Mouse (Mus musculus) heart, postnatal 36 days (tissue): ENCODE measurements around the gene Cpvl. TPM values are rescaled to one million over a fixed set of nuclear protein-coding genes. Genes with fewer than 3 reads are reported as not detected.

Experiments used
- DNase-seq, 2 experiments: peaks; one replicate each; pipeline ENCODE4 v3.0.0; 2021 to 2022
- intact Hi-C: fragments of 180-260 bp; cut with DNase I; formaldehyde crosslinking; loops from one replicate; pipeline ENCODE4 v1.15.1; 2025
- total RNA-seq, 2 experiments: library from RNA; stranded (reverse); gene quantifications; 2 replicates each; pipeline ENCODE4 v1.2.3; 2021

Cpvl gene
- total RNA-seq, 2 experiments from 2014 or later = not detected

DNA sequence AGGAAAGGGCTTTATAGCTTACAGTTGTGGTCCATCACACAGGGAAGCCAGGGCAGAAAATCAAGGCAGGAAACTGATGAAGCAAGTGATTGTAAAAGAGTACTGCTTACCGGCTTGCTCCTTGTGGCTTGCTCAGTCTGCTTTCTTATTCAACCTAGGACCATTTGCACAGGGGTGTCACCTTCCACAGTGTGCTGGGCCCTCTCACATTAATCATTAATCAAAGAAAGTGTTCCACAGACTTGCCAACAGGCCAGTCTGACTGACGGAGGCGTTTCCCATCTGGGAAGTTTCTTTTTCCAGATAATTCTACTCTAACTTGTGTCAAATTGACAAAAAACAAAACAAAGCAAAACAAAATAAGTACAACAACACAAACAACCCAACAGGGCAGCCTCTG lies 124.9 kb downstream of the Cpvl start:
- intact Hi-C loops = no loop called here
- no peak for DNase-seq

GRCm38 (mm10) chr6:53844626-53845025 lies 133.8 kb downstream of the Cpvl start:
- DNase-seq = no peak
- intact Hi-C loops = no loop called here

DNA sequence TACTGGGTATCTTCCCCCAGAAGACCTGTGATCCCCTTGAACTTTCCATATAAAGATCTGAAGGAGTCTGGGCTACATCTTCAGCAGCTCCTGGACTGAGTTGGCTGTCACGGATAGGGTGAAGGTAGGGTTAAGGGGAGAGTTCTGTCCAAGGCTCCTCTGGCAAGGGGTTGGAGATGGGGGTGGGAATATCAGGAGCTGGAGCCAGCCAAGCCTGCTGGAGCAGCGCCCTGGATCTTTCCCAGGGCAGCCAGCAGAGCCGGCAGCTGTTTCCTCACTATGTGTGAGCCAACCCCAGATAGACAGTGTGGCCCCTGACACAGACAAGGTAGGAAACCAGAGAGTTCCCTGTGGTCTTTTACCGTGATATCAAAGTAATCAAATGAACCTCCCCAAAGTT lies 153.3 kb downstream of the Cpvl start:
- intact Hi-C loops = no loop called here
- DNase-seq = peak; percentile 72 to 73

Other genes starting within 250 kb of the Cpvl start
- 1 to 10 TPM; 4.6 to 5.4 TPM for gene Tril, start 157.8 kb downstream of the Cpvl start, total RNA-seq
- gene Chn2, start 60.9 kb upstream of the Cpvl start, total RNA-seq = 1 to 10 TPM; 2.6 to 3.2 TPM